Mouse (Mus musculus) heart, postnatal 4 days (tissue): ENCODE data around the gene Cic. TPM values are rescaled to one million over a fixed set of nuclear protein-coding genes. Genes with fewer than 3 reads are reported as not detected.
A peak's percentile ranks its signal among the peaks of the same experiment; 100 is the strongest.
"Not testable (repeated sequence)": the region's sequence is repeated elsewhere in the genome, so short reads cannot be mapped to it uniquely, and the experiment has no call there.

Source experiments
- DNase-seq: peaks from one replicate; pipeline ENCODE4 v3.0.0; 2021
- total RNA-seq, 2 experiments: library from RNA; stranded (reverse); gene quantifications; 2 replicates each; pipeline ENCODE4 v1.2.3; 2021

Gene Cic
- total RNA-seq, 2 experiments from 2014 or later = 108 to 109 TPM

DNA sequence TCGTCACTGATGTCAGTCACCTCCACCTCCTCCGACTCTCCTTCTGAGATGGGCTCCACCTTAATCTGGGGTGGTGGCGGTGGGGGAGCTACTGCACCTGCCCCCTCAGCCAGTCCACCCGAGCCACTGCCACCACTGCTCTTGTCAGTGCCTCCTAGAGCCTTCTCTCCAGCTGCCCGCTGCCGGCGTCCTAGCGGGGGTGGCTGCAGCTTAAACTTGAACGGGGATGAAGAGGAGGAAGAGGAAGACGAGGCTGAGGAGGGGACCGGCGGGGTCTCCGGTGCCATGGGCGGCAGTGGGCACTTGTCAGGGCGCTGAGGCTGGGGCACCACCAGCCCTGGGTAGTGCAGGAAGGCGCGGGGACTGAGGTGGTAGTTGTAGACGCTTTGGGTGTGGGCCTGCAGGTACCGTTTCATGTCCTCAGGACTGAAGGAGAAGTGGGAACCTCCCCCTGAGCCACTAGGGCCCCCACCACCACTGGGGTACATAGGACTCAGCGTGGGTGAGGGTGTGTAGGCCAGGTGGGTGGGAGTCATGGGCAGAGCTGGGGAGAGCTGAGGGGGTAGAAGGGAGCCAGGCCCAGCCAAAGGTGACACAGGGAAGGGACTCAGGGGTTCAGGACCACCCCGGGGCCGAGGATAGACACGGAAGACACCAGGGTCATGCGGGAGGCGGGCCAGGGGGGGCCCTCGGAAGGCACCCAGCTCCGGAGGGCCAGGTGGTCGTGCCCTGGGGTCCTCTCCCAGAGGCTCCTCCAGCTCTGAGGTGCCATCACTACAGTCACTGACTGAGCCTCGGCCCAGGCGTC lies 22.7 kb upstream of the Cic start:
- DNase-seq = peak; percentile 10

DNA sequence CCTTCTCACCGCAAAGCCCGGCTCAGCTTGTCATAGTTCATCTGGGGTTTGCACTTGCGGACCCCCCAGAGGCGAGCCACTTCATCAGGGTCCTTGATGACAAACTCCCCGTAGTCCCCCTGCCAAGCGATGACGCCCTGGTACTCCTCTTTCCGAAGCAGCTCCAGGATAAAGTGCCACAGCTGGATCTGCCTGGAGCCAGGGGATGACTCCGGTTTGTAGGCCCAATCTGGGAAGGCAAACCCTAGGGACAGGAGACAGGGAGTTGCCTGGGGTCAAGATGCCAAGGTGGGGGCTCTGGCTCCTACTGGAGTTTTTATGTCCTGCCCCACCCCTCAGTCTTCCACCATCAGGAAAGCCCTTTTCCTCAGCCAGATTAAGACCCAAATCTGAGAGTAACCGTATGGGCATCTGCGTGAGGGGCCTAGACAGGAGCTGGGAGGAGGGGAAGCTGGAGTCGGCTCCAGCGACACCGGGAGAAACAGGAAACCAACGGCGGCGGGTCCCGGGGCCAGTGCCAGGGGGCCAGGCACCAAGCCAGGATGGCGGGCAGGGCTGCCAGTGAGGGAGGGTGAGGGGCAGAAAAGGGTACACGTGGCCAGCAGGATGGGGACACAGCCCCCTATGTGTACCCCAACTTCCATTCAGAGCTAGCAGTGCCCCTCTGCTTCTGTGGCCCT lies 21.3 kb upstream of the Cic start:
- peak; percentile 85 for DNase-seq

DNA sequence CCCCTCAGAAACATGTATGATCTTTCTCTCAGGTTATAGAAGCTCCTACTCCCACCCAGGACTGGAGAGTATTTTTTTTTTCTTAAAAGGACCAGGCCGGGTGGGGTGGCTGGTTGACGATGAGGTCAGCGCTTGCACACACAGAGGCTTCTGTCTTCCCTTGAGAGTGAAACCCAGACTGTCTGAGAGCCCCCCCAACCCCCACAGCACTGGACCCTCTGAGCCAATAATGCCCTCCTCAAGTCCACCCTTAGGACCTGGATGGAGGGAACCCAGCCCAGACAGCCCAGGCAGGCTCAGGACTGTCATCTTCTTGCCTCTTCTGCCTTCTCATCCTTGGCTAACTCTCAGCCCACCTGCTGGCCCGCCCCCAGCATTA lies 20.8 kb upstream of the Cic start:
- peak; percentile 31 for DNase-seq

DNA sequence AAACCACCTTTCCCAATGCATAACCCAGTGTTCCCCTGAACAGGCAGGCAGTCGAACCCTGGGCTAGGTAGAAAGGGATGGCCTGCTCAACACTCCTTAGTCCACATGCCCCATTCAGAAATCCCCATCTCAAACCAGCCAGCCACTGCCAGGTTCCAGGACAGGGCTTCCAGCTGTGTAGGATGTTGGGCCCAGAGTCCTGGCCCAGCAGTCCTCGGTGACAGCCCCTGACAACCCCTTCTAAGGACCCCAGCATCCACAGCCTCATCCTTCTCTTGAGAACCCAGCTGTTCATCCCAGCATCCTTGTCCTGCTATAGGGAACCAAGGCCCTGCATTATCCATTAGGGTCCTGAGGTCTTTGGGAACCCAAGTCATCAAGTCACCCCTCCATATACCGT lies 20.0 kb upstream of the Cic start:
- no peak for DNase-seq

DNA sequence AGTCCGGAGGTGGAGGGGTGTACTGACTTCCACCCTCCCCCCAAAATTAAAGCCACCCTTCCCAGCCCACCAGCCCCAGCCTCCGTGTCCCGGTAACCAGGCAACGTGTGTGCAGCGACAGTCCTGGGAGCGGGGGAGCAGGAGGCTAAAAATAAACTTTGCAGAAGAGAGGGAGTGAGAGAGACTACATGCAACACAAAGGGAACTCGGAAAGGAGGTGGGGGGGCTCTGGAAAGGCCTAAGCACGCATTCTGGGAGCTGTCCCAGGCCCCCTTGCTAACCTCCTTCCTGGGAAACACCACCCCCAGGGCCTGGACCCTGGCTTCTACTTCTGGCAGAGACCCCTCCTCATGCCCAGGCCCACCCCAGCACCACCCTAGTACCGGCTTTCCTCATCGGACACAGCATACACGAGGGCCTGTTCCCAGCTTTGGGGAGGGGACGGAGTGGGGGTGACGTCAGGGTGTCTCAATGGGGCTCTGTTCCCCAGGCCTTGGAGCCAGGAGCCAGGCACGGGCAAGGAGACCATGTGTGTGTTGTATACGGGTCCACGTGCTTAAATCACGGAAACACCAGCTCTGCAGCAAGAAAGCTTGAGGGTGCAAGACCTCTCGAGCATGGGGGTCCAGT lies 19.4 kb upstream of the Cic start:
- DNase-seq = peak; percentile 67

DNA sequence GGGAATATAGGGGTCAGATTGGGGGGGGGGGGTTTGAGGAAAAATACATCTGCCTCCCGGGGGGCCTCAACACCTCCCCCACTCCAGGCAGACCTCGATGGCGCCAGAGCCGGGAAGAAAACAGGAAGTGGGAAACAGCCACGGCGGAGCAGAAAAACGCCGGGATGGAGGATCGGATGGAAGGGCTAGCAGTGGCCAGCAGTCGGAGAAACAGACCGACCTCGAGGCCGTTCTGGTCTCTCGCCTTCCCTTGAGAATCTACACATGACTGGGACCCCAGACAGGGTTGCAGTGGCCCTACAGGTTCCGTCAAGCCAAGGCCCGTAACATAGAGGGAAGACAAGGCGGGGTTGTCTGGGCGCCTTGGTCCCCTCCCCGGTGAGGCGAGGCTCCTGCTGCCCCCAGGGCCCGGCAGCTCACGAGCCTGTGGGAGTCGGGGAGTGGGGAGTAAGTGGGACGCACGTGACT lies 18.6 kb upstream of the Cic start:
- peak; percentile 46 for DNase-seq

DNA sequence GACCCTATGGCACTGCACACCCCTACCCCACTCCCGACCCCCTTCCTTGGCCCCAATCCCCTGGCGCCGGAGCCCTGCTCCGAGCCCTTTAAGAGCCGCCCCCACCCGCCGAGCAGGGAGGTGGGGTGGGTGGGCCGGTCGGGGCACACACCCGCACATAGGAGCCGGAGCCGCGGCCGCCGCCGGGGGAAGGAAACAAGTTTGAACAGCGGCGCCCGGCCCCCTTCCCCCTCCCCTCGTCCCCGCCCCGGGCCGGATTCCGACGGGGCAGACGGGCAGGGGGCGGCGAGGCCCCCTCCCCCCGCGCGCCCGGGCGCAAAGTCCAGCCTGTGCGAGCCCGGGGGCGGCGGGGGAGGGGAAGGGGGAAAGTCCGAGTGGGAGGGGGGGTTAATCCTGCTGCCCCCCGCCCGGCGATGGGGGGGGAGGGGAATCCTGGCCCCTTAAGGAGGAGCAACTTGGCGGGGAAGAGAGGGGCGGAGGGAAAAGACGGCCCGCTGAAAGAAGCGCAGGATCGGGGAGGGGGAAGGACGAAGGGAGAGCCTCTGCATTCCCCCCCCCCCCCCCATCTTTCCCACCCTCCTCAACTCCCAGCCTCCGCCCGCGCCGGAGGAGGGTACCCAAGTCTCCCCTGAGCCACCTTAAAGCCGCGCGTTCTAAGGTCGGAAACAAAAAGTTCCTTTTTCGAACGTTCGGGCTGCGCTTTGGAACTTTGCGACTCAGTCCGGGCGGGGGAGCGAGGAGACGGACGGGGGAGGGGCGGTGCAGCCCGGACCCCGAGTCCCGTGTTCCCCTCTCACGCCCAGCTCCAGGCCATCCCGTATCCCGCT lies 18.0 kb upstream of the Cic start:
- peak; percentile 84 for DNase-seq

DNA sequence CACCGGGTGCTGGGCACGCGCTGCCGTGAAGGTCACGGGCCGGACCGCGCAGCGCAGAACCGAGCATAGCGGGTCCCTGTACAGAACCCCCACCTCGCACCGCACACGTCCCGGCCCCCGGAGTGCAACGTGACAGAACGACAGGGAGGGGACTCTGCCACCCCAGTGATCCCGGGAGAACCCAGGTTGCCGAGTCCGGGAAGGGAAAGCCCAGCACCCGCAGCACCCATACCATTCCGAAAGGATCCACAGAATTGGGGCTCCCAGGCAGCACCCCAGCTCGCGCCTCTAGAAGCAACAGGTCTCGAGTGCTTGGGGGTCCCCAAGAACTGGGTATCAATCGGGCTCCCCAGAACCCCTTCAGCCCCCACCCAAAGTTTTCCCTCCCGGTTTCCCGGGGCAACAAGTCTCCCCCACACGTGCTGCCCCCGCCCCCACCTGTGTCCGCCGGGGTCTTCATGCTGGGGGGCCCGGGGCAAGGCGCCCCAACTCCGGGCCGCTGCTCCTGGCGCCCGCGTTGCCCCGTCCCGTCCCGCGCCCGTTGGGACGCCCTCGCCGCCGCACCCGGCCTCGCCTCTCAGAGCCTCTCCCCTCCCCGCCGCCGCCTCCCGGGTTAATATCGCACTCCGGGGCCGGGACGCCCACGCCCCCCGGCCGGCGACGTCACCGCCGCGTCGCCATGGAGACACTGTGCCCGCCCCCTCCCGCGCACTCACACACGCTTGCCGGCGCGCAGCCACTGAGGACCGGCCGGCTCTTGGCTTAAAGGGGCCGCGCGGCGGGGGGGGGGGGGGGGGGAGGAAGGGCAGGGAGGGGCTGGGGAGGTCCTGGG lies 17.1 kb upstream of the Cic start, which contains the start of gene Erf:
Erf (minus strand) TSS at position 621 of the 832 bp plus-strand sequence.
- peak; percentile 98 for DNase-seq

DNA sequence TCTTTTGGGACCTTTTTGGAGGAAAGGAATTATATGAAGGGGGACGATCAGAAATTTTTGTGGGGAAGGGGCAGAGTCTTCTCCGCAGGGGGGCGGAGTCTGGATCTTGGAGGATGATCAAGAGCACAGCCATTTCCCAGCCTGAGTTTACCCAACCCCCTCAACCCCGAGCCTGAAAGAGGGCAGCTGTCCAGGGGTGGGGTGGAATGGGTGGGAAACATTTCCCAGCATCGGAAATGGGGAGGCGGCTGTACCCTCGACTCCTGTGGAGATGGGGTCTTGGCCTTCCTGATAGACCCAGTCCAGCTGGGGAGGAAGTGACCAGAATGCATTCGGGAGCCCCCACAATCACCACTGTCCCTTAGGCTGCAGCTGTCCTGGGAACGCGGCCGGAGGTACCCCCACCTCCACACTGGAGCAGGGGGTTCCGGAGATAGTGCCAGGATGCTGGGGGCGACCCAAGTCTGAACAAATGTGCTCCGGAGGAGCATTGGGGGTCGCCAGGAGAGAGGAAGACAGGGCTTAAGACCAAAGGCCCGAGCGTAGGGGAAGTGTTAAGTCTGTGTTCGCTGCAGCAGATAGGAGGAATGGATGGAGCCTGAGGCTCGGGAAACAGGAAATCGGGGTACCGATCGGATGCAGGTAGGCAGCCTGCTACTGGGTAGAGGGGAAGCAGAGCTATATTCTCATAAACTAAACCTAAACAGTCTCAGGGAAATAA lies 16.3 kb upstream of the Cic start:
- DNase-seq = peak; percentile 88

DNA sequence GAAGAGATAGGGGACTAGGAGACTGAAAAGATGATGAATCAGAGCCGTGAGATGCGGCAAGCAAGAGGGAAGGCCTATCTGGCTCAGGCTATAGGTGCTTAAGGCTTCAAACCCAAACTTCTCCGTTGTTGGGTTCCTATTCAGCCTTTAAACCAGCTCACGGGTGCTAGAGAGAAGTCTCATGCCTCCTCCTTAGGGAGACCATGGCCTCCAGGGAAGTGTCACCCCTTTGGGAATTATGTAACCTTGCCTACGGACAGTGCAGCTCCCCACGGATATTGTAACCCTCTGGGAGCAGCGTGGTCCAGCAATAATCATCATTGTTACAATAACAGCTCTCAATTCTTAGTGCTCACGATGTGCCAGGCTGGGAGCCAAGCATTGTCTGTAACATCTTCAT lies 15.7 kb upstream of the Cic start:
- DNase-seq = peak; percentile 26

DNA sequence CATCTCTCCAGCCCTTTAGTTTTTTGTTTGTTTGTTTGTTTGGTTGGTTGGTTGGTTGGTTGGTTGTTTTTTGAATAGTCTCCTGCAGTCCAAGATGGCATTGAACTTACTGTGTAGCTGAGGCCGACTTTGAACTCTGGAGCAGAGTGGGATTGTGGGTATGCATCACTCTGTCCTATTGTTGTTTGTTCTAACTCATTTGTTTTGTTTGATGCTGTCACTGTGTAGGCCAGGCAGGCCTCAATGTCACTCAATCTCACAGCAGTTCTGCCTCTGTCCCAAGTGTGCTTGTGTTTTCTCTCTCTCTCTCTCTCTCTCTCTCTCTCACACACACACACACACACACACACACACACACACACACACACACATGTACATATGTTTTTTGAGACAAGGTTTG lies 5.6 kb upstream of the Cic start:
- DNase-seq = no peak

DNA sequence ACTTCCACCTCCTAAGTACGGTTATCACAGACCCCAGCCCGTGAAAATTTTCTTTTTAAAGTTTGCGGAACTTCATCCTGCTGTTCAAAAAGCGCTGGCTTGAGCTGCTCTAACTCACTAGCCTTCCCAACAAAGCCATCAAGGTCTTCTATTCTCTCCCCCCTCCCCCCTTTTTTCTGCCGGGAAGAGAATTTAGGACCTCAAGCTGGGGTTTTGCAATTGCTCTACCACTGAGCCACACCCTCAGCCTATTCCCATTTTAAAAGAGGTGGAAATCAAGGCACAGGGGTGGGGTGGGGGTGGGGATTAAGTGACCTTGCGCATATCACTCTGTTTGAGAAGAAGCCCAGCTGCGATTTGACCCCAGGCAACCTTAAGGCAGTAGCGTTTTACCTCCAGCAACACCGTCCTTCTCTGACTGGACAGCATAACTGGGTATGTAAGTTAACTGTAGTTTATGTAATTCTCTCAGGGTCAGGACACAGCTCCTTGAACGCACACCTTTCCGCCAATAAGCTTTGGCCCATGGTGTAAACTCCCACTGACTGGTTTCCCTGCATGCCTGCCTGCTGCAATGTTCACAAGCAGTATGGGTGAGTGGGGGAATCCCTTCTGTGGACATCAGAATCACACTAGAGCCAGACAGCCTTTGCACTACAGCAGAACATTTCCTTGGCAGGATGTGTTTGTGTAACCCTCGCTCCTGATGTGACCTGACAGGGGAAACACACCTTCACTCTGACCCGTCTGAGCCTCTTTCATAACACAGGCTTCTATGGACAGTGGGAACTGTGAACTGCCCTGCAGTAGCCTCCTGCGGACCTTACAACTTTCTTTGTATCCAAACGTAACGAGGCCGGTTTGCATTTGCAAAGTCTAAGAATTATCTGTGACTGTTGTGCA lies 3.3 kb upstream of the Cic start:
- DNase-seq = no peak

DNA sequence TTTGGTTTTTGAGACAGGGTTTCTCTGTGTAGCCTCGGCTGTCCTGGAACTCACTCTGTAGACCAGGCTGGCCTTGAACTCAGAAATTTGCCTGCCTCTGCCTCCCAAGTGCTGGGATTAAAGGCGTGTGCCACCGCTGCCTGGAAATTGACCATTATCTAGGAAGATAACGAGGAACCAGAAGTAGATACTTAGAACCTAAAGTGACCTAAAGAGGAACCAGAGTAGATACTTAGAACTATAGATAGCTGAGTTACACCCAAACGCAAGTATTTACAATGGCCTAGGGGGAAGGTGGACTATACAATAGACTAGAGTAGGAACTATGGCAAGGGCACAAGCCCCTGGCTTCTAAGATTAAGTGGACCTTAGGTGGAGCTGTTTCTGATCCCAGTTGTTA lies 1.8 kb upstream of the Cic start:
- DNase-seq = not testable (repeated sequence)

DNA sequence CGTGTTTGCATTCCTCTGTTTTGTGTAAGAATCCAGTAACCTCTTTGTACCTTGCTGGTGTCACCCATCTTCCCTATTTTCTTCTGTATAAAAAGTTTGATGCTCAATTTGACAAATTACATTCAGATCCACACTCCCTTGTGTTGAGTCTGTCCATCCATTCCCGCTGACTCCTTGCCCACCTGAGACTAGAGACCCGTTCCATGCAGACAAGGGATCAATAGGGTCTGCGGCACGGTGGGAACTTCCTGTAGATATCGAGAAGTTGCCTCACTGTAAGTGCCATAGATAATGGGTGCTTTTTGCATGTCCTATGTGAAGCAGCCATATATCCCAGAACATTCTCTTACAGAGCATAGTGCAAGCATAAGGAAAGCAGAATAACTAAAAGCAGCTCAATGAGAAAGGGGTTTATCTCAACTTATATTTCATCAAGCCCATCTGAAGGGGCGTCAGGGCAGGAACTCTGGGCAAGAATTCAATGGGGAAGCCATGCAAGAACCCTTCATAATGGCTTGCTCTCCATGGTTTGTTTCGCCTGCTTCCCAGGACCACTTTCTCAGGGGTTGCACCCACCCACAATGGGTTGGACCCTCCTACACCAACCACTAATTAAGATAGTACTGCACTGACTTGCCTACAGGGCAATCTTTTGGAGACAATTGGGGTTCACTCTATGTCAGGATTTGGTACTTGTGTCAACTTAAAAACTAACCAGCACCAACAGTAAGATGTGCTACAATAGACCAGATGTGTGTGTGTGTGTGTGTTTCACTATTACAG lies 1.1 kb upstream of the Cic start:
- no peak for DNase-seq

DNA sequence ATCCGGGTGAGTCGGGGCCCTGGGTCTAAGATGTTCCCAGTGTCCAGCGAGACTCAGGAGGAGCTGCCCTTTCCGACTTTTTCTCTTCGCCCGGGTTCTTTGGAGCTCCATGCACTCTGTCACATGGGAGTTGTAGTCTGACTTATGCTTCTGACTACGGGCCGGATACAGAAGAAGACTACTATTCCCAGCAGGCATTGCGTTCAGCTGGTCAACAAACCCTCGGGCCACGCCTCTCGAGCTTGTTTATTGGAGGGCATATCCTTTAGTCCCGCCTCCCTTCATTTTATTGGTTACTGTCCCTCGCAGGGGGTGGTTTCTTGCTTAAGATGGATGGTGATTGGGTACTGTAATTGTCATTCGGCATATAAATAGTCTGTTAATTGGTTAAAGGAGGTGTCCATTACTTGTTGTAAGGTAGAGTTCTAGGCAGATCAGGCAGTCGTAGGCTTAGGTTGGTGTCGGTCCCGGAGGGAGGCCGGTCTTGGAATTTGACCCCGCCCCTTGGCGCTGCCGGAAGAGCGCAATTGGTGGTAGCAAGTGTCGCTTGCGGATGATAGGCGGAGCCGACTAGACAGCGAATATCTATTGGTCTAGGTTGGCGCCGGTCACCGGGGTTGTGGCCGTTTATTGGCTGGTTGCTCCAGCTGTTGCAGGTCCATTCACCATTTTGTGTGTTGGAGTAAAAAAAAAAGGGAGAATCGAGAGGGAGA lies 403 bp downstream of the Cic start:
- DNase-seq = peak; percentile 99

DNA sequence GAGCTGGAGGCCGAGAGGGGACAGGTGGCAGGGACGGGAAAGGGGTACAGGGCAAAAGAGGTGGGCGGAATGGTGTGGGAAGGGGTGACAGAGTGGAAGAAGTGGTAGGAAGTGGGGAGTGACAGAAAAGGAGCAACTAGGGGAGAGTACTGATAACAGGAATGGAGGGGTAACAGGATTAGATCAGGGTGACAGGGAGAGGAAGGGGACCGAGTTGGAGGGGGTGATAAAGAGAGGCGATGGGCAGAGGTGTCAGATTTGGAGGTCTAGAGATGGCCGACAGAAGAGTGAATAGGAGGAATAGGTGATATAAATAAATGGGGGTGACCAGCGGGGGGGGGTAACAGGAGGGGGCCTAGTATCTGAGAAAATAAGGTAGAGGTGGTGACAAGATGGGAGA lies 1.1 kb downstream of the Cic start:
- no peak for DNase-seq

DNA sequence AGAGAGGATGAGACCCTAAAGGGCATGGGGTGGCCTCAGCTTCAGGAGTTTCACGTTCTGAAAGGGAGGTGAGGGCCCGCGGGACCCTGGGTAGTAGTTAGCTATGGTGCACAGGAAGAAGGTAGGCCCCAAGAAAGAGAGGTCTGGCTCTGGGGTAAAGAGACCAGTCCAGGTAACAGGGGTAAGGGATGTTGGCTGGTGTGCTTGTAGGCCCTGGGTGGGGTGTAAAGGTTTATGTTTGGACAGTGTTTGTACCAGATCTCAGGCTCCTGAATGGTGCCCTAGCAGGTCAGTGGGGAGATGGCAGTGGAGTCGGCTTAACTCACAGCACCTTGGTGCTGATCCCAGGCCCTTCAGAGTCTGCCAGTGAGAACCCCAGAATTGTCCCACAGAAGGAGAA lies 1.5 kb downstream of the Cic start:
- peak; percentile 13 for DNase-seq

DNA sequence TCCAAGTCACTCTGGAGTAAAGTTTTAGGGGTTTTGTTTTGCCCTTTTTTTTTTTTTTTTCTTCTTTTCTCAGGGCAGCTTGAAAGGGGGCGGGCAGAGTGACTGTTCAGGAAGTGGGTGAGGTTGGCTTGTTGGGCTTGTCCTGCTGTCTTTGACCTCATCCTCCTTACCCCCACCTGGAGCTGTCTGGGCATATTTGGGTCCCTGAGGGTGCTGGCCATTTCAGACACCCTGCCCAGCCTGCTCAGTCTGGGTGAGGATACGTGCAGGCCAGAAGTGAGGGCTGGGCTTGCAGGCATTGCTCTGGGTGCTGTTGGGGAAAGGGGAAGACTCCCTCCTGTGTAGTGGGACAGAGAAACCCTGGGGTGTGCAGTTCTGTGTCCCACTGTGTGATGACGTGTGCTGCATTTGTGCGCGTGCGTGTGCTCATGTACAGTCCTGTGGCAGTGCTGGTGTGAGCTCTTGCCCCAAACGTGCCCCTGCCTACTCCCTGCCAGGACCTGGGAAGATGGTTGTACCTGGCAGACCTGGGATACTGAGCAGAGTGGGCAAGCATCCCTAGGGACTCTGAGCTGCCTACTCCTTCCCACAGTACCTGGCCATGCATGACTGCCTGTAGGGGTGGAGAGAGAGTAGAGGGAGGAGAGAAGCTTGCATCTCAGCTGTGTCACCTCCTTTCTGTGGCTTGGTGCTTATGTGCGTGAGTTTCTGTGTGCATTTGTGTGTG lies 2.2 kb downstream of the Cic start:
- DNase-seq = peak; percentile 6
